Mouse (Mus musculus) gastrocnemius, postnatal 36 days (tissue): ENCODE measurements around the gene Ppp4r3a. TPM values are rescaled to one million over a fixed set of nuclear protein-coding genes. Genes with fewer than 3 reads are reported as not detected.
"Not testable (repeated sequence)": the region's sequence is repeated elsewhere in the genome, so short reads cannot be mapped to it uniquely, and the experiment has no call there.

Experiments used
- DNase-seq, 2 experiments: peaks; one replicate each; pipeline ENCODE4 v3.0.0; 2022
- intact Hi-C: fragments of 180-260 bp; cut with DNase I; formaldehyde crosslinking; loops from one replicate; pipeline ENCODE4 v1.15.1; 2025
- total RNA-seq, 2 experiments: library from RNA; stranded (reverse); gene quantifications; 2 replicates each; pipeline ENCODE4 v1.2.3; 2021

Gene Ppp4r3a
- total RNA-seq, 2 experiments from 2014 or later = 13.7 to 18.6 TPM

GRCm38 (mm10) chr12:101014549-101015164 lies 68.8 kb downstream of the Ppp4r3a start:
- intact Hi-C loops = no loop called here
- DNase-seq = no peak

- intact Hi-C loops, DNase-seq: not testable (repeated sequence)
These were observed 69.8 kb downstream of the Ppp4r3a start for GRCm38 (mm10) chr12:101013668-101014067.

- intact Hi-C loops = no loop called here
- DNase-seq = no peak
These were observed 70.3 kb downstream of the Ppp4r3a start for GRCm38 (mm10) chr12:101013078-101013665.

- DNase-seq = no peak
- intact Hi-C loops = no loop called here
These were observed 71.1 kb downstream of the Ppp4r3a start for GRCm38 (mm10) chr12:101012197-101013077.

- intact Hi-C loops = no loop called here
- DNase-seq = no peak
These were observed 72.5 kb downstream of the Ppp4r3a start for GRCm38 (mm10) chr12:101011017-101011416.

GRCm38 (mm10) chr12:101010148-101010920 lies 73.2 kb downstream of the Ppp4r3a start:
- intact Hi-C loops = no loop called here
- DNase-seq = peak; percentile 45 to 56

GRCm38 (mm10) chr12:101009225-101009624 lies 74.3 kb downstream of the Ppp4r3a start:
- no peak for DNase-seq
- intact Hi-C loops = no loop called here

- intact Hi-C loops = no loop called here
- DNase-seq = no peak
These were observed 74.9 kb downstream of the Ppp4r3a start for GRCm38 (mm10) chr12:101008648-101009047.

GRCm38 (mm10) chr12:101007968-101008481 lies 75.5 kb downstream of the Ppp4r3a start:
- intact Hi-C loops = no loop called here
- DNase-seq = peak; percentile 57 to 67

- DNase-seq = no peak
- intact Hi-C loops = no loop called here
These were observed 76.1 kb downstream of the Ppp4r3a start for GRCm38 (mm10) chr12:101007427-101007826.

- DNase-seq = no peak
- intact Hi-C loops = no loop called here
These were observed 77.7 kb downstream of the Ppp4r3a start for GRCm38 (mm10) chr12:101005665-101006420.

GRCm38 (mm10) chr12:101004982-101005381 lies 78.5 kb downstream of the Ppp4r3a start:
- intact Hi-C loops = no loop called here
- DNase-seq = no peak

GRCm38 (mm10) chr12:101002801-101003513 lies 80.5 kb downstream of the Ppp4r3a start:
- no peak for DNase-seq
- intact Hi-C loops = no loop called here

- intact Hi-C loops = no loop called here
- no peak for DNase-seq
These were observed 84.2 kb downstream of the Ppp4r3a start for GRCm38 (mm10) chr12:100999061-100999954.

GRCm38 (mm10) chr12:100998564-100998962 lies 84.9 kb downstream of the Ppp4r3a start:
- intact Hi-C loops = no loop called here
- DNase-seq = no peak

- no peak for DNase-seq
- intact Hi-C loops = no loop called here
These were observed 85.5 kb downstream of the Ppp4r3a start for GRCm38 (mm10) chr12:100997830-100998563.

- intact Hi-C loops = no loop called here
- DNase-seq = no peak
These were observed 87.1 kb downstream of the Ppp4r3a start for GRCm38 (mm10) chr12:100996378-100996898.
